In the genomic region with DNA sequence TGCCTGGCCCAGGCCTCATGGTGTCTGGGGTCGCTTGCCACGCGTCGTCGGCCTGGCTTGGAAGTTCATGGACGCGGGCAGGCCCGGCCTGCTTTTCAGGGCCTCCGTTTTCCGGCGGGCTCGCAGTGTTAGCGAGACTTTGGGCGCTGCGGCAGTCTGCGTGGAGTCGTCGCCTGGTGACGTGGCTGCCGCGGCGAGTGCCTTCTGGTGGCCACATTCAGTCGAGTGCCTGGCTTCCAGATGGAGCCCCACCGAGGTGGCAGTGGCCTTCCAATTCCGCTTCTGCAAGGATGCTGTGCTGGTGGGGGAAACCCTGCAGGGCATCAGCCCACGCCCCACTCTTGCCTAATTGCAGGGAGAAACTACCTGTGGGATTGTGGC, we compare ENCODE assay signal across 8 mouse cellular contexts.
DNase-seq lines count a peak whose midpoint lies in the region; ATAC-seq and TF ChIP-seq lines count a peak whose summit lies in the region.
"Not testable (repeated sequence)": the region's sequence is repeated elsewhere in the genome, so short reads cannot be mapped to it uniquely, and the experiment has no call there.

No protein-coding gene starts in this region.

- peak overlapping the region; percentile 62 for H3K9ac ChIP-seq in hindbrain, embryonic 16.5 days (ENCODE audit: low read depth, low read length)
- peak overlapping the region; percentile 77 for H3K9ac ChIP-seq in lung, embryonic 16.5 days (ENCODE audit: low read length)
- H3K9ac ChIP-seq in neural tube, embryonic 12.5 days = peak overlapping the region; percentile 60

- peaks cover 33% of the 10 kb centered on the region for H3K9me3 ChIP-seq in embryonic facial prominence, embryonic 10.5 days
- H3K9me3 ChIP-seq in hindbrain, embryonic 16.5 days (ENCODE audit: control insufficient read depth, low read length); limb, embryonic 10.5 days (replicated peaks); neural tube, embryonic 12.5 days: not testable (repeated sequence)
- H3K9me3 ChIP-seq in lung, embryonic 16.5 days (ENCODE audit: control insufficient read depth, low read length) = peaks cover 11% of the 10 kb centered on the region; the same call in 1 of the 2 replicates

- TF ChIP-seq CTCF in gastrocnemius, adult 2 months (IDR thresholded peaks at IDR 0.05); thymus, adult 2 months (IDR thresholded peaks at IDR 0.05; ENCODE audit: borderline replicate concordance, control insufficient read depth, extremely low read depth, insufficient read depth, low read length, poor library complexity): not testable (repeated sequence)

- H3K4me3 ChIP-seq in embryonic facial prominence, embryonic 10.5 days = peak overlapping the region; percentile 63
- H3K4me3 ChIP-seq in gastrocnemius, adult 2 months = peak overlapping the region; percentile 80
- peak overlapping the region; percentile 48 for H3K4me3 ChIP-seq in hindbrain, embryonic 16.5 days (ENCODE audit: low read length)
- H3K4me3 ChIP-seq in limb, embryonic 10.5 days = peak overlapping the region; percentile 57
- H3K4me3 ChIP-seq in lung, embryonic 16.5 days (ENCODE audit: low read length) = peak overlapping the region; percentile 60
- H3K4me3 ChIP-seq in neural tube, embryonic 12.5 days = peak overlapping the region; percentile 43
- H3K4me3 ChIP-seq in thymus, adult 2 months (ENCODE audit: control insufficient read depth, insufficient read depth, low read length) = peak overlapping the region; percentile 77

- 26% methylated on average over 26 of the region's 26 CpGs for WGBS in embryonic facial prominence, embryonic 10.5 days
- WGBS in hindbrain, embryonic 16.5 days = 20% methylated on average over 26 of the region's 26 CpGs
- 23% methylated on average over 26 of the region's 26 CpGs for WGBS in limb, embryonic 10.5 days
- 13% methylated on average over 26 of the region's 26 CpGs for WGBS in lung, embryonic 16.5 days
- 27% methylated on average over 26 of the region's 26 CpGs for WGBS in neural tube, embryonic 12.5 days
- 33% methylated on average over 26 of the region's 26 CpGs for WGBS in thymus, adult 2 months

- H3K36me3 ChIP-seq in embryonic facial prominence, embryonic 10.5 days (replicated peaks) = peaks cover 18% of the 10 kb centered on the region
- not testable (repeated sequence) for H3K36me3 ChIP-seq in hindbrain, embryonic 16.5 days (ENCODE audit: control insufficient read depth, insufficient read depth, low read length); neural tube, embryonic 12.5 days; thymus, adult 2 months (ENCODE audit: control insufficient read depth, insufficient read depth, low read length)
- H3K36me3 ChIP-seq in limb, embryonic 10.5 days = peaks cover 21% of the 10 kb centered on the region
- peaks cover 11% of the 10 kb centered on the region; the same call in 1 of the 2 replicates for H3K36me3 ChIP-seq in lung, embryonic 16.5 days (ENCODE audit: control insufficient read depth, insufficient read depth, low read length)

- not testable (repeated sequence) for H3K4me1 ChIP-seq in embryonic facial prominence, embryonic 10.5 days; hindbrain, embryonic 16.5 days (ENCODE audit: control insufficient read depth, insufficient read depth, low read depth, low read length); limb, embryonic 10.5 days; lung, embryonic 16.5 days (replicated peaks; ENCODE audit: control insufficient read depth, insufficient read depth, low read length); neural tube, embryonic 12.5 days; thymus, adult 2 months (replicated peaks; ENCODE audit: control insufficient read depth, insufficient read depth, low read length)

- H3K4me2 ChIP-seq in hindbrain, embryonic 16.5 days (ENCODE audit: low read length) = peak overlapping the region; percentile 65
- peak overlapping the region; percentile 69 for H3K4me2 ChIP-seq in lung, embryonic 16.5 days (ENCODE audit: low read depth, low read length)
- peak overlapping the region; percentile 67 for H3K4me2 ChIP-seq in neural tube, embryonic 12.5 days (replicated peaks)

- intact Hi-C loops in gastrocnemius, adult 2 months (cut with DNase I) = not testable (repeated sequence)

- not testable (repeated sequence) for H3K27me3 ChIP-seq in embryonic facial prominence, embryonic 10.5 days (replicated peaks; ENCODE audit: low read depth, poor library complexity, severe bottlenecking); hindbrain, embryonic 16.5 days (replicated peaks; ENCODE audit: control insufficient read depth, insufficient read depth, low read length); limb, embryonic 10.5 days (ENCODE audit: low read depth, poor library complexity, severe bottlenecking); lung, embryonic 16.5 days (ENCODE audit: control insufficient read depth, insufficient read depth, low read depth, low read length); neural tube, embryonic 12.5 days (replicated peaks); thymus, adult 2 months (ENCODE audit: control insufficient read depth, insufficient read depth, low read length)

- peak; percentile 64 for ATAC-seq in hindbrain, embryonic 16.5 days
- peak; percentile 51 for ATAC-seq in lung, embryonic 16.5 days (ENCODE audit: low read depth)
- peak; percentile 63 for ATAC-seq in neural tube, embryonic 12.5 days (ENCODE audit: low FRiP score, low read depth)

- TF ChIP-seq POLR2A in thymus, adult 2 months (IDR thresholded peaks at IDR 0.05; ENCODE audit: control insufficient read depth, extremely low read depth, insufficient read depth, low read length, poor library complexity) = not testable (repeated sequence)

- DNase-seq in WW6 (ENCODE audit: low read depth, low spot score) = peak; percentile 38
- DNase-seq in embryonic facial prominence, embryonic 10.5 days (ENCODE audit: low spot score); gastrocnemius, adult 2 months; limb, embryonic 10.5 days (ENCODE audit: low spot score); thymus, adult 2 months: not testable (repeated sequence)

- peak overlapping the region; percentile 82 for H3K27ac ChIP-seq in embryonic facial prominence, embryonic 10.5 days (replicated peaks)
- peak overlapping the region; percentile 76 for H3K27ac ChIP-seq in gastrocnemius, adult 2 months
- not testable (repeated sequence) for H3K27ac ChIP-seq in hindbrain, embryonic 16.5 days (ENCODE audit: low read depth, low read length); lung, embryonic 16.5 days (ENCODE audit: low read length); neural tube, embryonic 12.5 days; thymus, adult 2 months (ENCODE audit: control insufficient read depth, insufficient read depth, low read length)
- peak overlapping the region; percentile 85 for H3K27ac ChIP-seq in limb, embryonic 10.5 days
